Mouse (Mus musculus) ovary, adult 18-20 months (tissue): Measurements from ENCODE around the gene Chd1.

Experiments used
- DNase-seq: peaks from one replicate; pipeline ENCODE4 v3.0.0; 2022; ENCODE audit warnings: low spot score, mixed read lengths

Gene Chd1

GRCm38 (mm10) chr17:15812136-15812778, 107.5 kb downstream of the Chd1 start:
- DNase-seq, result no peak

GRCm38 (mm10) chr17:15813658-15814212, 109.0 kb downstream of the Chd1 start:
- DNase-seq, result no peak

GRCm38 (mm10) chr17:15815312-15816018, 110.7 kb downstream of the Chd1 start:
- no peak for DNase-seq

- no peak for DNase-seq
Measured at GRCm38 (mm10) chr17:15816379-15817095, 111.8 kb downstream of the Chd1 start.

- no peak for DNase-seq
Measured at GRCm38 (mm10) chr17:15817096-15817450, 112.3 kb downstream of the Chd1 start.

- no peak for DNase-seq
Measured at GRCm38 (mm10) chr17:15817634-15818033, 112.9 kb downstream of the Chd1 start.

GRCm38 (mm10) chr17:15818372-15818771, 113.6 kb downstream of the Chd1 start:
- no peak for DNase-seq

GRCm38 (mm10) chr17:15820146-15820545, 115.4 kb downstream of the Chd1 start:
- DNase-seq, result no peak

- no peak for DNase-seq
Measured at GRCm38 (mm10) chr17:15820761-15821160, 116.0 kb downstream of the Chd1 start.

- no peak for DNase-seq
Measured at GRCm38 (mm10) chr17:15821706-15822105, 116.9 kb downstream of the Chd1 start.
